Mouse (Mus musculus): ENCODE measurements around the gene Frmd4a.

DNA sequence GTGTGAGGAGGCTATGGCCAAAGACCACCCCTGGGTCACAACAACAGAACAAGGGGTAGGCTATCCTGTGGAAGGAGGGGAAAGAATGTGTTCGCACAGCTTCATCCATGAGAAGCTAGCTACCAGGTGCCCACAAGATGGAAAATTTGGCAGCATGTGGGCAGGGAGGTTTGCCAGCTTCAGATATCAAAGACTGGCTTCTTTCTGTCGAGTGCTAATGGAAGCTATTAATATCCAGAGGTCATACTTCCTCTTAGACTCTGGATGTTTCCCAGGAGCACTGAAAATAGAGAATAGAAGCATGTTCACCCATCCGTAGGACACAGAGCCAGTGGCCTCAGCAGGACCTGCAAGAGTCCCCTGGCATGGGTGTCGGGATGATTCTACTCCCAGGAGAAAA lies 170.0 kb downstream of the Frmd4a start:
- no peak for TF ChIP-seq CTCF (IDR thresholded peaks at IDR 0.05; ENCODE audit: low read depth)
- no peak for TF ChIP-seq EP300 (IDR thresholded peaks at IDR 0.05; ENCODE audit: low read depth)

Data from liver, postnatal 0 days (tissue).